Mouse (Mus musculus) hindbrain, embryonic 13.5 days (tissue): ENCODE data around the gene Lce1k. TPM values are rescaled to one million over a fixed set of nuclear protein-coding genes. Genes with fewer than 3 reads are reported as not detected.
"Not testable (repeated sequence)": the region's sequence is repeated elsewhere in the genome, so short reads cannot be mapped to it uniquely, and the experiment has no call there.

Experiments
- ATAC-seq: fragments of 200-750 bp; cut with Nextera tagmentation; 2 replicates; pipeline ENCODE4 v1.8.0; 2017; ENCODE audit warnings: moderate TSS enrichment; ENCODE audit not compliant: low FRiP score
- H3K27ac ChIP-seq: fragments of 300-500 bp; sonication (generic); 2 replicates; pipeline ENCODE4 v1.5.1; 2015; ENCODE audit warnings: inconsistent platforms, mild to moderate bottlenecking, moderate library complexity
- H3K27me3 ChIP-seq: fragments of 300-500 bp; sonication (generic); 2 replicates; pipeline ENCODE4 v1.6.1; 2015; ENCODE audit warnings: mild to moderate bottlenecking, inconsistent platforms
- H3K36me3 ChIP-seq: fragments of 300-500 bp; sonication (generic); 2 replicates; pipeline ENCODE4 v1.6.1; 2015; ENCODE audit warnings: mild to moderate bottlenecking, inconsistent platforms
- H3K4me1 ChIP-seq: fragments of 300-500 bp; sonication (generic); replicated peaks from 2 replicates; pipeline ENCODE4 v1.6.1; 2015; ENCODE audit warnings: inconsistent platforms
- H3K4me2 ChIP-seq: fragments of 300-500 bp; sonication (generic); 2 replicates; pipeline ENCODE4 v1.6.1; 2015; ENCODE audit warnings: inconsistent platforms, mild to moderate bottlenecking, moderate library complexity
- H3K4me3 ChIP-seq: fragments of 300-500 bp; sonication (generic); 2 replicates; pipeline ENCODE4 v1.5.1; 2015; ENCODE audit warnings: mild to moderate bottlenecking, inconsistent platforms
- H3K9ac ChIP-seq: fragments of 300-500 bp; sonication (generic); 2 replicates; pipeline ENCODE4 v1.6.1; 2015; ENCODE audit warnings: mild to moderate bottlenecking, inconsistent platforms
- H3K9me3 ChIP-seq: fragments of 300-500 bp; sonication (generic); 2 replicates; pipeline ENCODE4 v1.6.1; 2016; ENCODE audit warnings: inconsistent platforms
- WGBS: fragments of 180-500 bp; shearing (Covaris S2); methylation state at CpG from one replicate; pipeline ENCODE4 v1.1.7; 2015; 5-methylcytosine and 5-hydroxymethylcytosine counted together
- polyA plus RNA-seq: library from polyadenylated mRNA; unstranded; fragments of >200 nt; fragmentation: Nextera tagmentation; extraction: Ambion mirVana; gene quantifications from 2 replicates; pipeline ENCODE4 v1.2.1, GENCODE M21; 2015

The Lce1k gene
- not detected in 2 replicates for polyA plus RNA-seq

GRCm38 (mm10) chr3:92807791-92808190 is at the start of gene Lce1k:
Gene Lce1k (minus strand): TSS chr3:92807891.
- ATAC-seq, result no peak
- H3K27me3 ChIP-seq, result no peaks in the 10 kb centered on the region

GRCm38 (mm10) chr3:92851186-92851585 is 43.5 kb upstream of the Lce1k start, which contains the start of gene Lce1l:
Gene Lce1l (minus strand): TSS chr3:92851286.
- WGBS, result 89% methylated on average over 3 of the region's 3 CpGs
- no peaks in the 10 kb centered on the region for H3K36me3 ChIP-seq
- H3K4me2 ChIP-seq, result no peak within 1 kb of the TSS
- no peaks in the 10 kb centered on the region for H3K27me3 ChIP-seq
- no peak within 1 kb of the TSS for H3K27ac ChIP-seq
- H3K4me1 ChIP-seq, result no peaks in the 10 kb centered on the region
- no peak within 1 kb of the TSS for H3K4me3 ChIP-seq
- no peaks in the 10 kb centered on the region for H3K9me3 ChIP-seq
- H3K9ac ChIP-seq, result no peak within 1 kb of the TSS
- no peak for ATAC-seq

More at GRCm38 (mm10) chr3:92807791-92808190, at the start of gene Lce1k:
- Histone ChIP-seq H3K4me1 (no peaks in the 10 kb centered on the region), H3K4me2 (no peak within 1 kb of the TSS), H3K9me3 (no peaks in the 10 kb centered on the region), H3K4me3 (no peak within 1 kb of the TSS), H3K9ac (no peak within 1 kb of the TSS), H3K27ac (no peak within 1 kb of the TSS), H3K36me3 (no peaks in the 10 kb centered on the region)

- Histone ChIP-seq H3K9ac (no peak within 1 kb of the TSS), H3K4me2 (no peak within 1 kb of the TSS), H3K4me1 (no peaks in the 10 kb centered on the region), H3K27me3 (no peaks in the 10 kb centered on the region), H3K27ac (no peak within 1 kb of the TSS), H3K4me3 (no peak within 1 kb of the TSS), H3K36me3 (no peaks in the 10 kb centered on the region), H3K9me3 (no peaks in the 10 kb centered on the region)
- WGBS, result 53% methylated on average over 1 of the region's 1 CpGs
- no peak for ATAC-seq
Measured at GRCm38 (mm10) chr3:92827108-92827507, 19.4 kb upstream of the Lce1k start, which contains the start of gene Kprp. Gene Kprp (minus strand): TSS chr3:92827247.

- Histone ChIP-seq H3K4me1 (no peaks in the 10 kb centered on the region), H3K4me2 (no peak overlapping the region), H3K27ac (no peak overlapping the region), H3K36me3 (no peaks in the 10 kb centered on the region), H3K27me3 (no peaks in the 10 kb centered on the region), H3K9ac (no peak overlapping the region), H3K4me3 (no peak overlapping the region), H3K9me3 (no peaks in the 10 kb centered on the region)
- ATAC-seq, result no peak
- 42% methylated on average over 1 of the region's 1 CpGs for WGBS
Measured at GRCm38 (mm10) chr3:92825808-92826207, 18.1 kb upstream of the Lce1k start.

GRCm38 (mm10) chr3:92816036-92816435 is 8.3 kb upstream of the Lce1k start:
- not testable (repeated sequence) for ATAC-seq, H3K4me3 ChIP-seq, H3K4me2 ChIP-seq, H3K9me3 ChIP-seq, H3K4me1 ChIP-seq, H3K36me3 ChIP-seq, H3K9ac ChIP-seq, H3K27me3 ChIP-seq, H3K27ac ChIP-seq
- 93% methylated on average over 2 of the region's 2 CpGs for WGBS

- no peak for ATAC-seq
- WGBS, result 95% methylated on average over 3 of the region's 3 CpGs
Measured at GRCm38 (mm10) chr3:92815581-92815980, 7.9 kb upstream of the Lce1k start.

GRCm38 (mm10) chr3:92790414-92790813 is 17.3 kb downstream of the Lce1k start, which contains the start of gene Lce1j:
Gene Lce1j (minus strand): TSS chr3:92790514.
- Histone ChIP-seq H3K4me2 (no peak within 1 kb of the TSS), H3K27me3 (no peaks in the 10 kb centered on the region), H3K4me3 (no peak within 1 kb of the TSS), H3K9ac (no peak within 1 kb of the TSS), H3K36me3 (no peaks in the 10 kb centered on the region), H3K27ac (no peak within 1 kb of the TSS), H3K9me3 (no peaks in the 10 kb centered on the region), H3K4me1 (no peaks in the 10 kb centered on the region)
- ATAC-seq, result no peak
- 97% methylated on average over 1 of the region's 1 CpGs for WGBS

More at GRCm38 (mm10) chr3:92815581-92815980, 7.9 kb upstream of the Lce1k start:
- Histone ChIP-seq H3K4me3 (no peak overlapping the region), H3K27me3 (no peaks in the 10 kb centered on the region), H3K36me3 (no peaks in the 10 kb centered on the region), H3K9me3 (no peaks in the 10 kb centered on the region), H3K4me2 (no peak overlapping the region), H3K9ac (no peak overlapping the region), H3K4me1 (no peaks in the 10 kb centered on the region), H3K27ac (no peak overlapping the region)

- ATAC-seq, result no peak
- 93% methylated on average over 1 of the region's 1 CpGs for WGBS
- H3K36me3 ChIP-seq, result no peaks in the 10 kb centered on the region
- no peaks in the 10 kb centered on the region for H3K4me1 ChIP-seq
- H3K9me3 ChIP-seq, result no peaks in the 10 kb centered on the region
- no peak within 1 kb of the TSS for H3K27ac ChIP-seq
- no peak within 1 kb of the TSS for H3K9ac ChIP-seq
- H3K4me2 ChIP-seq, result no peak within 1 kb of the TSS
- no peak within 1 kb of the TSS for H3K4me3 ChIP-seq
- no peaks in the 10 kb centered on the region for H3K27me3 ChIP-seq
Measured at GRCm38 (mm10) chr3:92778799-92779198, 28.9 kb downstream of the Lce1k start, which contains the start of gene Lce1i. Gene Lce1i (minus strand): TSS chr3:92778899.

- no peak for ATAC-seq
- H3K9me3 ChIP-seq, result no peaks in the 10 kb centered on the region
- no peak overlapping the region for H3K4me3 ChIP-seq
- H3K9ac ChIP-seq, result no peak overlapping the region
- H3K4me1 ChIP-seq, result no peaks in the 10 kb centered on the region
- 25% methylated on average over 3 of the region's 3 CpGs for WGBS
- H3K27me3 ChIP-seq, result no peaks in the 10 kb centered on the region
- H3K36me3 ChIP-seq, result no peaks in the 10 kb centered on the region
- H3K4me2 ChIP-seq, result no peak overlapping the region
- H3K27ac ChIP-seq, result no peak overlapping the region
Measured at GRCm38 (mm10) chr3:92771573-92771972, 36.1 kb downstream of the Lce1k start.

- 89% methylated on average over 1 of the region's 1 CpGs for WGBS
- H3K9ac ChIP-seq, result no peak within 1 kb of the TSS
Measured at GRCm38 (mm10) chr3:92764965-92765364, 42.7 kb downstream of the Lce1k start, which contains the start of gene Lce1h. Gene Lce1h (minus strand): TSS chr3:92765065.

More at GRCm38 (mm10) chr3:92764965-92765364, 42.7 kb downstream of the Lce1k start, which contains the start of gene Lce1h:
- Histone ChIP-seq H3K4me3 (no peak within 1 kb of the TSS), H3K27ac (no peak within 1 kb of the TSS), H3K9me3 (no peaks in the 10 kb centered on the region), H3K36me3 (no peaks in the 10 kb centered on the region), H3K4me2 (no peak within 1 kb of the TSS), H3K4me1 (no peaks in the 10 kb centered on the region), H3K27me3 (no peaks in the 10 kb centered on the region)
- ATAC-seq, result no peak

Other genes with a start within 250 kb of the Lce1k start
- gene Ivl, start 234.2 kb downstream of the Lce1k start, polyA plus RNA-seq, result not detected in 2 replicates
- gene Smcp, start 218.9 kb downstream of the Lce1k start, polyA plus RNA-seq, result not detected in 2 replicates
- not detected in 2 replicates for gene 2210017I01Rik, start 200.4 kb downstream of the Lce1k start, polyA plus RNA-seq
- gene Lce6a, start 186.2 kb downstream of the Lce1k start, polyA plus RNA-seq, result not detected in 2 replicates
- not detected in 2 replicates for gene Lce1a1, start 159.6 kb downstream of the Lce1k start, polyA plus RNA-seq
- gene Lce1b, start 151.0 kb downstream of the Lce1k start, polyA plus RNA-seq, result not detected in 2 replicates
- gene Lce1a2, start 137.6 kb downstream of the Lce1k start, polyA plus RNA-seq, result not detected in 2 replicates
- gene Lce1c, start 128.6 kb downstream of the Lce1k start, polyA plus RNA-seq, result not detected in 2 replicates
- not detected in 2 replicates for gene Lce1d, start 120.7 kb downstream of the Lce1k start, polyA plus RNA-seq
- gene Lce1e, start 98.8 kb downstream of the Lce1k start, polyA plus RNA-seq, result not detected in 2 replicates
- gene Lce1f, start 87.5 kb downstream of the Lce1k start, polyA plus RNA-seq, result not detected in 2 replicates
- not detected in 2 replicates for gene Gm38119, start 68.8 kb downstream of the Lce1k start, polyA plus RNA-seq
- not detected in 2 replicates for gene Lce1g, start 55.6 kb downstream of the Lce1k start, polyA plus RNA-seq
- gene Lce1h, start 42.8 kb downstream of the Lce1k start, polyA plus RNA-seq, result not detected in 2 replicates
- gene Lce1i, start 29.0 kb downstream of the Lce1k start, polyA plus RNA-seq, result not detected in 2 replicates
- gene Lce1j, start 17.4 kb downstream of the Lce1k start, polyA plus RNA-seq, result not detected in 2 replicates
- gene Kprp, start 19.4 kb upstream of the Lce1k start, polyA plus RNA-seq, result not detected in 2 replicates
- gene Lce1l, start 43.4 kb upstream of the Lce1k start, polyA plus RNA-seq, result not detected in 2 replicates
- not detected in 2 replicates for gene 2310050C09Rik, start 62.3 kb upstream of the Lce1k start, polyA plus RNA-seq
- not detected in 2 replicates for gene Lce3a, start 118.3 kb upstream of the Lce1k start, polyA plus RNA-seq
- gene Lce3b, start 125.1 kb upstream of the Lce1k start, polyA plus RNA-seq, result not detected in 2 replicates
- not detected in 2 replicates for gene Lce3c, start 136.6 kb upstream of the Lce1k start, polyA plus RNA-seq
- not detected in 2 replicates for gene Lce3d, start 149.5 kb upstream of the Lce1k start, polyA plus RNA-seq
- gene Lce3e, start 159.2 kb upstream of the Lce1k start, polyA plus RNA-seq, result not detected in 2 replicates
- not detected in 2 replicates for gene Lce3f, start 184.3 kb upstream of the Lce1k start, polyA plus RNA-seq
- gene Crct1, start 207.8 kb upstream of the Lce1k start, polyA plus RNA-seq, result 1.1 and 1.6 TPM in 2 replicates
- not detected in 2 replicates for gene Lce1m, start 211.2 kb upstream of the Lce1k start, polyA plus RNA-seq